In the genomic region with DNA sequence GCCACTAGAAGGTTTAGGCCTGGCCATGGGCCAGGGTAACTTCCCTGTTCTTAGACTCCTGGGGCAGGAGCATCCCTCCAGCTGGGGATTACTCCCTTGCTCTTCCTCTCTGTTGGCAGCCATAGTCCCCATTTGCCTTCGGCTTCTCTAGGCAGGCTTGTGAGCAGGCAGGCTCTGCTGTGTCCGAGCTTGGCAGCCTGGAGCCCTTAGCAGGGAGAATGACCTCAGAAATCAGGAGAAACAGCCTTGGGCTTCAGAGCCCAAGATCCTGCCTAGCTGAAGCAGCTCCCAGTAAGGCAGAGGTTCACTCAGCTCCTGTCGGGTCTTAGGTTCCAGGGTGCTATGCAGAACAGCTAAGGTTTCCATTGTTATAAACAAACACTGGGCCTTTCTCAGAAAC, we compare ENCODE assay signal across 26 mouse cellular contexts. TPM values are rescaled to one million over a fixed set of nuclear protein-coding genes. Genes with fewer than 3 reads are reported as not detected.
DNase-seq lines count a peak whose midpoint lies in the region; ATAC-seq and TF ChIP-seq lines count a peak whose summit lies in the region.
"Had no signal": no experiment of that assay in that cellular context is flagged by ENCODE, and none has a peak within 500 bp of the region (broad histone marks: within the 10 kb centered on the region; RNA-seq: fewer than 3 reads in every experiment).

No protein-coding gene starts in this region.

- 67% methylated on average over 3 of the region's 3 CpGs for WGBS in heart, embryonic 12.5 days
- 81% methylated on average over 3 of the region's 3 CpGs for WGBS in midbrain, embryonic 13.5 days

- intact Hi-C loops in heart, postnatal 14 days (cut with DNase I): no loop called here

- H3K36me3 ChIP-seq in heart, embryonic 12.5 days: peaks cover 45% of the 10 kb centered on the region
- peaks cover 18% of the 10 kb centered on the region for H3K36me3 ChIP-seq in myocyte (ENCODE audit: control insufficient read depth, insufficient read depth)
- H3K36me3 ChIP-seq in midbrain, embryonic 13.5 days: peaks cover 56% of the 10 kb centered on the region

- H3K27ac ChIP-seq in heart, embryonic 12.5 days (ENCODE audit: poor library complexity, severe bottlenecking): 0 out of 2 replicates have a peak overlapping the region, but pooled peaks have one; percentile 9
- no peak overlapping the region for H3K27ac ChIP-seq in midbrain, embryonic 13.5 days
- H3K27ac ChIP-seq: embryonic facial prominence, embryonic 15.5 days; forebrain, embryonic 15.5 days; hindbrain, embryonic 10.5 days; limb, embryonic 13.5 days; liver, embryonic 12.5 days; midbrain, embryonic 10.5 days had no signal

- H3K79me2 ChIP-seq in myocyte (ENCODE audit: control insufficient read depth, insufficient read depth): no peaks in the 10 kb centered on the region

- no peak overlapping the region for H3K4me3 ChIP-seq in heart, embryonic 12.5 days
- peak overlapping the region; percentile 28 for H3K4me3 ChIP-seq in myocyte
- H3K4me3 ChIP-seq in midbrain, embryonic 13.5 days (replicated peaks): no peak overlapping the region
- H3K4me3 ChIP-seq: embryonic facial prominence, embryonic 15.5 days; forebrain, embryonic 15.5 days; hindbrain, embryonic 10.5 days; limb, embryonic 13.5 days; liver, embryonic 12.5 days; midbrain, embryonic 10.5 days had no signal

- no peak for TF ChIP-seq POLR2A in myocyte (IDR thresholded peaks at IDR 0.05; ENCODE audit: insufficient read length, low read depth)

- H3K27me3 ChIP-seq in heart, embryonic 12.5 days (replicated peaks): 0 out of 2 replicates have a peak, but pooled peaks cover 1% of the 10 kb centered on the region
- no peaks in the 10 kb centered on the region for H3K27me3 ChIP-seq in myocyte (ENCODE audit: control insufficient read depth, insufficient read depth, insufficient read length)
- no peaks in the 10 kb centered on the region for H3K27me3 ChIP-seq in midbrain, embryonic 13.5 days
- H3K27me3 ChIP-seq: embryonic facial prominence, embryonic 15.5 days; forebrain, embryonic 15.5 days; limb, embryonic 13.5 days; liver, embryonic 12.5 days had no signal

- ATAC-seq in heart, embryonic 12.5 days (ENCODE audit: insufficient number of reproducible peaks, low FRiP score): no peak
- no peak for ATAC-seq in midbrain, embryonic 13.5 days
- ATAC-seq: CD4-positive, CD25-positive, alpha-beta regulatory T cell, adult 4 months; forebrain, embryonic 15.5 days; intestine, postnatal 0 days; liver, embryonic 12.5 days had no signal

- no peak overlapping the region for H3K9ac ChIP-seq in heart, embryonic 12.5 days
- H3K9ac ChIP-seq in midbrain, embryonic 13.5 days (replicated peaks): no peak overlapping the region
- H3K9ac ChIP-seq: embryonic facial prominence, embryonic 15.5 days; forebrain, embryonic 15.5 days; limb, embryonic 13.5 days; liver, embryonic 12.5 days had no signal

- peak; percentile 66 for DNase-seq in adrenal gland, postnatal 14 days
- no peak for DNase-seq in adrenal gland, adult 18-20 months (ENCODE audit: low spot score in 2 of 2)
- DNase-seq in heart, postnatal 14 days: no peak
- DNase-seq in fat pad, adult 2 months (ENCODE audit: extremely low read depth, low read depth, low spot score): peak; percentile 81
- DNase-seq: cerebellum, adult 9-10 months; gastrocnemius, postnatal 36 days; kidney, postnatal 36 days; lung, adult 18-20 months; lung, postnatal 10 days; right cerebral cortex, postnatal 25 days; spleen, adult 18-20 months had no signal

- H3K4me2 ChIP-seq in heart, embryonic 12.5 days: no peak overlapping the region
- H3K4me2 ChIP-seq in myocyte (ENCODE audit: low read depth): peak overlapping the region; percentile 61
- no peak overlapping the region for H3K4me2 ChIP-seq in midbrain, embryonic 13.5 days (replicated peaks)
- H3K4me2 ChIP-seq: embryonic facial prominence, embryonic 15.5 days; forebrain, embryonic 15.5 days; limb, embryonic 13.5 days; liver, embryonic 12.5 days had no signal

- H3ac ChIP-seq in myocyte (ENCODE audit: control insufficient read depth, insufficient read length): no peak overlapping the region

- H3K4me1 ChIP-seq in heart, embryonic 12.5 days (replicated peaks): peaks cover 20% of the 10 kb centered on the region
- no peaks in the 10 kb centered on the region; the same call in 1 of the 2 replicates for H3K4me1 ChIP-seq in midbrain, embryonic 13.5 days (replicated peaks)
- H3K4me1 ChIP-seq: embryonic facial prominence, embryonic 15.5 days; forebrain, embryonic 15.5 days; liver, embryonic 12.5 days; midbrain, embryonic 10.5 days had no signal

- no peaks in the 10 kb centered on the region for H3K9me3 ChIP-seq in heart, embryonic 12.5 days (replicated peaks)
- H3K9me3 ChIP-seq in midbrain, embryonic 13.5 days: no peaks in the 10 kb centered on the region
- H3K9me3 ChIP-seq: embryonic facial prominence, embryonic 15.5 days; forebrain, embryonic 15.5 days; hindbrain, embryonic 10.5 days; limb, embryonic 13.5 days; liver, embryonic 12.5 days; midbrain, embryonic 10.5 days had no signal

TF ChIP-seq in myocyte, 11 proteins besides CTCF, POLR2A, EP300 and RAD21:
- TF ChIP-seq MYOD1 (IDR thresholded peaks at IDR 0.05; ENCODE audit: control insufficient read depth in 1 of 3, insufficient read length in 2 of 3, low read depth in 2 of 3) (no peak), MAX (IDR thresholded peaks at IDR 0.05; ENCODE audit: low read depth) (no peak), SRF (IDR thresholded peaks at IDR 0.05; ENCODE audit: control insufficient read depth, insufficient read length, low read depth) (no peak), E2F4 (IDR thresholded peaks at IDR 0.05; ENCODE audit: insufficient read depth) (no peak), CEBPB (IDR thresholded peaks at IDR 0.05; ENCODE audit: insufficient read depth, poor library complexity, severe bottlenecking) (no peak), REST (IDR thresholded peaks at IDR 0.05; ENCODE audit: insufficient read depth, insufficient read length) (no peak), POLR2AphosphoS2 (IDR thresholded peaks at IDR 0.05; ENCODE audit: insufficient read length, low read depth) (no peak), TCF12 (IDR thresholded peaks at IDR 0.05; ENCODE audit: insufficient read depth, poor library complexity, severe bottlenecking) (no peak), MYOG (IDR thresholded peaks at IDR 0.05; ENCODE audit: control insufficient read depth in 1 of 3, insufficient read depth in 1 of 3, insufficient read length in 2 of 3, low read depth in 2 of 3) (no peak), USF1 (IDR thresholded peaks at IDR 0.05; ENCODE audit: low read depth) (no peak)

RNA-seq across cellular contexts. Expression of gene Cox8b, which starts 1.1 kb away (rescaled TPM):
- 3,010 and 3,145 TPM in 2 replicates for total RNA-seq in adrenal gland, postnatal 14 days (2021)
- total RNA-seq in adrenal gland, adult 18-20 months (2021): 1,000 to 10,000 TPM; 1,018 to 1,993 TPM
- polyA plus RNA-seq in heart, embryonic 12.5 days (2016; fragmentation: Nextera tagmentation; extraction: Ambion mirVana): 93.0 and 102 TPM in 2 replicates
- 1,000 to 10,000 TPM; 2,004 to 2,091 TPM for total RNA-seq in heart, postnatal 14 days (2021)
- 534 TPM for polyA plus RNA-seq in myocyte (2012; fragmentation: generic; extraction: Trizol)
- polyA plus RNA-seq in midbrain, embryonic 13.5 days (2015; fragmentation: Nextera tagmentation; extraction: Ambion mirVana): not detected in 2 replicates
- polyA plus RNA-seq: brain, embryonic 14.5 days; CD4-positive, CD25-positive, alpha-beta regulatory T cell, adult 4 months; forebrain, embryonic 15.5 days; hindbrain, embryonic 10.5 days; kidney, embryonic 14.5 days; liver, embryonic 12.5 days; midbrain, embryonic 10.5 days; testis, adult 2 months had no signal

RNA-seq across cellular contexts. Expression of gene Sirt3, which starts 17.0 kb away (rescaled TPM):
- 63.5 and 64.7 TPM in 2 replicates for total RNA-seq in adrenal gland, postnatal 14 days (2021)
- 10 to 100 TPM; 28.6 to 45.7 TPM for total RNA-seq in adrenal gland, adult 18-20 months (2021)
- 40.9 and 41.6 TPM in 2 replicates for polyA plus RNA-seq in heart, embryonic 12.5 days (2016; fragmentation: Nextera tagmentation; extraction: Ambion mirVana)
- 10 to 100 TPM; 54.6 to 56.2 TPM for total RNA-seq in heart, postnatal 14 days (2021)
- polyA plus RNA-seq in myocyte (2012; fragmentation: generic; extraction: Trizol): 28.8 TPM
- polyA plus RNA-seq in midbrain, embryonic 13.5 days (2015; fragmentation: Nextera tagmentation; extraction: Ambion mirVana): 40.7 and 42.1 TPM in 2 replicates

RNA-seq across cellular contexts. Expression of gene Psmd13, which starts 17.4 kb away (rescaled TPM):
- 114 TPM in 2 replicates for total RNA-seq in adrenal gland, postnatal 14 days (2021)
- total RNA-seq in adrenal gland, adult 18-20 months (2021): 100 to 1,000 TPM; 100 to 116 TPM
- 187 and 188 TPM in 2 replicates for polyA plus RNA-seq in heart, embryonic 12.5 days (2016; fragmentation: Nextera tagmentation; extraction: Ambion mirVana)
- 10 to 100 TPM; 92.6 to 92.8 TPM for total RNA-seq in heart, postnatal 14 days (2021)
- 201 TPM for polyA plus RNA-seq in myocyte (2012; fragmentation: generic; extraction: Trizol)
- 287 and 302 TPM in 2 replicates for polyA plus RNA-seq in midbrain, embryonic 13.5 days (2015; fragmentation: Nextera tagmentation; extraction: Ambion mirVana)

RNA-seq across cellular contexts. Expression of gene Nlrp6, which starts 21.6 kb away (rescaled TPM):
- 1.5 and 6.6 TPM in 2 replicates for total RNA-seq in adrenal gland, postnatal 14 days (2021)
- total RNA-seq in adrenal gland, adult 18-20 months (2021): 1 to 10 TPM in 1 of 2 experiments, under 1 TPM in 1; 0.96 to 1.5 TPM
- 0.23 TPM in 1 of 2 replicates, not detected in the other for polyA plus RNA-seq in heart, embryonic 12.5 days (2016; fragmentation: Nextera tagmentation; extraction: Ambion mirVana)
- not detected for total RNA-seq in heart, postnatal 14 days (2021)
- 0.01 TPM for polyA plus RNA-seq in myocyte (2012; fragmentation: generic; extraction: Trizol)
- polyA plus RNA-seq in midbrain, embryonic 13.5 days (2015; fragmentation: Nextera tagmentation; extraction: Ambion mirVana): 0.17 and 0.18 TPM in 2 replicates
- total RNA-seq: gastrocnemius, postnatal 36 days had no signal
- polyA plus RNA-seq: CD4-positive, CD25-positive, alpha-beta regulatory T cell, adult 4 months; hindbrain, embryonic 10.5 days; urinary bladder, adult 2 months had no signal

RNA-seq across cellular contexts. Expression of gene Bet1l, which starts 41.7 kb away (rescaled TPM):
- total RNA-seq in adrenal gland, postnatal 14 days (2021): 27.4 and 32.1 TPM in 2 replicates
- total RNA-seq in adrenal gland, adult 18-20 months (2021): 10 to 100 TPM; 37.8 to 42.8 TPM
- polyA plus RNA-seq in heart, embryonic 12.5 days (2016; fragmentation: Nextera tagmentation; extraction: Ambion mirVana): 27.7 and 29.3 TPM in 2 replicates
- 10 to 100 TPM; 11.3 to 12.5 TPM for total RNA-seq in heart, postnatal 14 days (2021)
- 25.8 TPM for polyA plus RNA-seq in myocyte (2012; fragmentation: generic; extraction: Trizol)
- polyA plus RNA-seq in midbrain, embryonic 13.5 days (2015; fragmentation: Nextera tagmentation; extraction: Ambion mirVana): 37.7 and 38.0 TPM in 2 replicates

Comparison
In these comparisons a context has a peak if more than half of its experiments do, and no peak if none do; other contexts are left out.
1. DNase-seq: peak in adrenal gland, postnatal 14 days (single experiment) and fat pad, adult 2 months (single experiment); none in adrenal gland, adult 18-20 months (0 of 2) and heart, postnatal 14 days (0 of 2).